Mouse (Mus musculus) hindbrain, embryonic 10.5 days (tissue): Measurements from ENCODE around the gene Ms4a14. TPM values are rescaled to one million over a fixed set of nuclear protein-coding genes. Genes with fewer than 3 reads are reported as not detected.

ENCODE experiments used
- polyA plus RNA-seq: library from polyadenylated mRNA; unstranded; fragments of >200 nt; fragmentation: Nextera tagmentation; extraction: Ambion mirVana; gene quantifications from 2 replicates; pipeline ENCODE4 v1.2.1, GENCODE M21; 2016

The Ms4a14 gene
- polyA plus RNA-seq, 1 experiment from 2014 or later: 0.08 TPM

Other genes with a start within 250 kb of the Ms4a14 start
- not detected in 2 replicates for gene Ms4a8a, start 233.4 kb downstream of the Ms4a14 start, polyA plus RNA-seq
- gene 1700017D01Rik, start 183.6 kb downstream of the Ms4a14 start, polyA plus RNA-seq: not detected in 2 replicates
- gene 1700025F22Rik, start 149.1 kb downstream of the Ms4a14 start, polyA plus RNA-seq: not detected in 2 replicates
- not detected in 2 replicates for gene Ms4a13, start 117.7 kb downstream of the Ms4a14 start, polyA plus RNA-seq
- gene Ms4a12, start 82.0 kb downstream of the Ms4a14 start, polyA plus RNA-seq: not detected in 2 replicates
- not detected in 2 replicates for gene Ms4a1, start 48.2 kb downstream of the Ms4a14 start, polyA plus RNA-seq
- gene Ms4a5, start 30.6 kb downstream of the Ms4a14 start, polyA plus RNA-seq: not detected in 2 replicates
- gene Ms4a7, start 21.7 kb upstream of the Ms4a14 start, polyA plus RNA-seq: 0.59 TPM in 1 of 2 replicates, not detected in the other
- gene Ms4a4a, start 61.1 kb upstream of the Ms4a14 start, polyA plus RNA-seq: 1.1 and 2.1 TPM in 2 replicates
- gene Ms4a4c, start 90.3 kb upstream of the Ms4a14 start, polyA plus RNA-seq: 0.44 TPM in 1 of 2 replicates, not detected in the other
- not detected in 2 replicates for gene Ms4a4b, start 129.1 kb upstream of the Ms4a14 start, polyA plus RNA-seq
- gene Ms4a6c, start 154.9 kb upstream of the Ms4a14 start, polyA plus RNA-seq: 2.6 and 2.8 TPM in 2 replicates
- gene Gm8369, start 171.5 kb upstream of the Ms4a14 start, polyA plus RNA-seq: not detected in 2 replicates
- gene Ms4a6b, start 202.1 kb upstream of the Ms4a14 start, polyA plus RNA-seq: 2.5 and 3.5 TPM in 2 replicates
- gene Ms4a4d, start 222.3 kb upstream of the Ms4a14 start, polyA plus RNA-seq: 0.39 and 0.72 TPM in 2 replicates